Mouse (Mus musculus): ENCODE measurements at regions not wholly inside any gene's neighbourhood (a gene's known extent, or its start where the extent isn't known, plus 50 kb on each side); places are given as distances from the start of the nearest gene placed in this dataset.

DNA sequence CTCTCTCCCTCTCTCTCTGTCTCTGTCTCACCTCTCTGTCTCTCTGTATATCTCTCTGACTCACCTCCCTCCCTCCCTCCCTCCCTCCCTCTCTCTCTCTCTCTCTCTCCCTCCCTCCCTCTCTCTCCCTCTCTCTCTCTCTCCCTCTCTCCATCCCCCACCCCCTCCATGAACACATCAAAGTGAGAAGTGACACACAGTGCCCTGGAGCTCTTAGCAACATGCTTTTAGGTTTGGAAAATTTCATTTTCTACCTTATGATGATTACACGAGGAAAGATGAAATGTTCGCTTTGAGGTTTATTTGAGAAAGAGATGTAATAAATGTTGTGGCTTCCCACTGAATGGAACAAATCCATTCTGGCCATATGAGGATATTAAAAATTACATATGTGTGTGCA lies 95.6 kb upstream of the Smarca2 start:
- Histone ChIP-seq H3K4me3 (ENCODE audit: low read length) (no peak overlapping the region), H3K27ac (ENCODE audit: low read length) (no peak overlapping the region), H3K9ac (replicated peaks; ENCODE audit: low read length) (no peak overlapping the region), H3K9me3 (ENCODE audit: low read length) (peaks cover 5% of the 10 kb centered on the region; the same call in 1 of the 2 replicates), H3K4me2 (replicated peaks; ENCODE audit: low read depth, low read length) (no peak overlapping the region), H3K4me1 (ENCODE audit: insufficient read depth, low read length) (no peaks in the 10 kb centered on the region), H3K27me3 (ENCODE audit: insufficient read depth, low read length) (no peaks in the 10 kb centered on the region), H3K36me3 (ENCODE audit: insufficient read depth, low read length) (no peaks in the 10 kb centered on the region)
- 84% methylated on average over 2 of the region's 2 CpGs for WGBS
- ATAC-seq (ENCODE audit: low FRiP score, low TSS enrichment) = no peak

DNA sequence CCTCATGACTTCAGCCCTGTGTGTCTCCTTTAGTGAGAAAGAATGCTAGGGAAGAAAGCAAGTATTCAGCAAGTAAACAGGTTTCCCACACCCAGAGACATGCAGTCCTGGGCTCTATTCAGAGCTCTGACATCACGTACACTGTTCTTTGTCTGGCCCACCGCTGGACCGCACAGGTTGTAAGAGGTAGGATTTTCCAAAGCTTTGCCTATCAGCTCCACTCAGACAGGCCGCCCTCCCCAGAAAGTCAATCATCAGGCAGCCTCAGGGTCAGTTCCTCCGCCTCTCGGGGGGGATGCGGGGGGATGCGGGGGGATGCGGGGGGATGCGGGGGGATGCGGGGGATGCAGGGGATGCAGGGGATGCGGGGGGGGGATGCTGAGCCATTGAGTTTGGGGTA lies 94.7 kb upstream of the Smarca2 start:
- no peak for ATAC-seq (ENCODE audit: low FRiP score, low TSS enrichment)
- H3K4me2 ChIP-seq (replicated peaks; ENCODE audit: low read depth, low read length) = no peak overlapping the region
- no peak overlapping the region for H3K4me3 ChIP-seq (ENCODE audit: low read length)
- no peaks in the 10 kb centered on the region for H3K36me3 ChIP-seq (ENCODE audit: insufficient read depth, low read length)
- WGBS = 64% methylated on average over 10 of the region's 12 CpGs
- no peak overlapping the region for H3K9ac ChIP-seq (replicated peaks; ENCODE audit: low read length)
- H3K27ac ChIP-seq (ENCODE audit: low read length) = no peak overlapping the region
- H3K4me1 ChIP-seq (ENCODE audit: insufficient read depth, low read length) = no peaks in the 10 kb centered on the region
- no peaks in the 10 kb centered on the region for H3K27me3 ChIP-seq (ENCODE audit: insufficient read depth, low read length)
- H3K9me3 ChIP-seq (ENCODE audit: low read length) = peaks cover 3% of the 10 kb centered on the region; the same call in 1 of the 2 replicates

DNA sequence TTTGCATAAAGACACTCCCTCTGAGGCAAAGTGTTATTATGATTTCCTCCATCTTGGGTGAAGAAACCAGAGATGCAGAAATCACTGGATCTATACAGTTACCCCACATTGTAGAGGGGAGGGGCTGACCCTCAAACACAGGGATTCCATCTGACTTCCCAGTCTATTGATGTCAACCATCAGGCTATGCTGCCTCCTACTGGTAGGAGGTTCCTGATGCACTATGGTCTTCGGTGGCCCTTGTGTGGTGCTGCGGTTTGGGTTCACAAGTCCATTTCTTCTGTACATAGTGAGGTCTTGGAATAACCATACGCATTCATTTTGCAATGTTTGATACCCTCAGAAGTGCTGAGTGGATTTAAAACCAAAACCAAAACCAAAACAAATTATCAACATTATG lies 94.0 kb upstream of the Smarca2 start:
- H3K36me3 ChIP-seq (ENCODE audit: insufficient read depth, low read length) = no peaks in the 10 kb centered on the region
- no peak overlapping the region for H3K4me2 ChIP-seq (replicated peaks; ENCODE audit: low read depth, low read length)
- H3K27me3 ChIP-seq (ENCODE audit: insufficient read depth, low read length) = no peaks in the 10 kb centered on the region
- H3K9me3 ChIP-seq (ENCODE audit: low read length) = no peaks in the 10 kb centered on the region
- no peak for ATAC-seq (ENCODE audit: low FRiP score, low TSS enrichment)
- no peak overlapping the region for H3K9ac ChIP-seq (replicated peaks; ENCODE audit: low read length)
- H3K4me3 ChIP-seq (ENCODE audit: low read length) = no peak overlapping the region
- WGBS = 91% methylated on average over 3 of the region's 3 CpGs
- no peak overlapping the region for H3K27ac ChIP-seq (ENCODE audit: low read length)
- no peaks in the 10 kb centered on the region for H3K4me1 ChIP-seq (ENCODE audit: insufficient read depth, low read length)

DNA sequence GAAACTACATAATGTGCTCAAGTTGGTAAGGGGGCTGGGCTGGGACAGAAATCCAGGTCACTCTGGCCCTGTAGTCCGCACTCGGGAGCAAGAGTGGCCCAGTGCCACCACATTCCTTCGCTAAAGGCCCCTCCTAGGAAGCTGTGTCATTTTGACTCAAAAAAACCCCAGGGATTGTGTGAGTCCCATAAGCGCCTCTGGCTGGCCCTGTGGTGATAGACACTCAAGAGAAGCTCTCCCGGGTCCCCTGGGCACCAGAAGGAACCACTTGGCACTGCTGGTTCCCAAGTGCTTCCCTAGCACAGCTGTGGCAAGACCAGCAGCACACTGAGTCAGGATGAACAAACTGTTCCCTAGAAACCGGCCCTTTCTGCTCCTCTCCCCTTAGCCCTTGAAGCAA lies 93.1 kb upstream of the Smarca2 start:
- 85% methylated on average over 6 of the region's 6 CpGs for WGBS
- no peaks in the 10 kb centered on the region for H3K36me3 ChIP-seq (ENCODE audit: insufficient read depth, low read length)
- no peaks in the 10 kb centered on the region for H3K27me3 ChIP-seq (ENCODE audit: insufficient read depth, low read length)
- H3K27ac ChIP-seq (ENCODE audit: low read length) = no peak overlapping the region
- ATAC-seq (ENCODE audit: low FRiP score, low TSS enrichment) = no peak
- H3K9me3 ChIP-seq (ENCODE audit: low read length) = no peaks in the 10 kb centered on the region
- no peak overlapping the region for H3K9ac ChIP-seq (replicated peaks; ENCODE audit: low read length)
- H3K4me1 ChIP-seq (ENCODE audit: insufficient read depth, low read length) = no peaks in the 10 kb centered on the region
- H3K4me2 ChIP-seq (replicated peaks; ENCODE audit: low read depth, low read length) = no peak overlapping the region
- no peak overlapping the region for H3K4me3 ChIP-seq (ENCODE audit: low read length)

DNA sequence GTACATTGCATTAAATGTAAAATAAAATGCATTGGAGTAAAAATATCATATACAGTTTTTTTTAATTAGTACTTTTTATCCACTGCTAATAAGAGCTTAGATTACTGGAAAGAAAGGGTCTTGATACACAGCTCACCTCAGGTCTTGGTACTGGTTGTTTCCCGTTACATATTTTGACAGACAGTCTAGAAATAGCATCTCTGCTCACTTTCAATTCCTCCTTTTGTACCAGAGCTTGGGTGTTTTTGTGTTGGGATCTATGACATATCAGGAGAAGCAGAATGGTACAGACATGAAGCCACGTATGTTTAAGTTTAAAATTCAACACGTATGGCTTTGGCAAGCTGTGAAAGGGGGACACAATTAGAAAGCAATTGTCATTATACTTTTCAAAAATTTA lies 80.3 kb upstream of the Smarca2 start:
- ATAC-seq (ENCODE audit: low FRiP score, low TSS enrichment) = no peak
- 90% methylated on average over 3 of the region's 3 CpGs for WGBS

DNA sequence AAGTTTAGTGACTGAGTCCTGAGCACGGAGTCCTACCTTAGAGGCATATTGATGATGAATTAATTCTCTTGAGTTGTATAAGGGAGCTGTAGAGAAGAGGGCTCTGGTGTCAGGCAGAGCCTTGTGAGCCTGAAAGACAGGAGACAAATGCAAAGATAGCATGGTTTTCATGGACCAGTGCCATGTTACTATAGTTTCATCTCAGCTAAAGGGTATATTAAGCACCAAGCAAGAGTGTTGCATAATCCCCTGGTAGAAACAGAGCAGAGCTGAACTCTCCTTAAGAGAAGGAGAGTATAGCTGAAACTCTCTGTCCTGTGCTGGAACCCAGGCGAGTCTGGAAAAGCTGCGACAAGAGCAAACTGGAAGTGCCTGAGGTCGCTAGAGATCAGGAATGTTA lies 73.5 kb upstream of the Smarca2 start:
- Histone ChIP-seq H3K4me3 (ENCODE audit: low read length) (no peak overlapping the region), H3K9ac (replicated peaks; ENCODE audit: low read length) (no peak overlapping the region), H3K4me2 (replicated peaks; ENCODE audit: low read depth, low read length) (no peak overlapping the region), H3K27ac (ENCODE audit: low read length) (no peak overlapping the region), H3K4me1 (ENCODE audit: insufficient read depth, low read length) (0 out of 2 replicates have a peak, but pooled peaks cover 5% of the 10 kb centered on the region), H3K9me3 (ENCODE audit: low read length) (no peaks in the 10 kb centered on the region), H3K36me3 (ENCODE audit: insufficient read depth, low read length) (no peaks in the 10 kb centered on the region), H3K27me3 (ENCODE audit: insufficient read depth, low read length) (no peaks in the 10 kb centered on the region)
- 81% methylated on average over 4 of the region's 4 CpGs for WGBS
- ATAC-seq (ENCODE audit: low FRiP score, low TSS enrichment) = no peak

More for the DNA sequence above, 80.3 kb upstream of the Smarca2 start:
- no peak overlapping the region for H3K9ac ChIP-seq (replicated peaks; ENCODE audit: low read length)
- H3K36me3 ChIP-seq (ENCODE audit: insufficient read depth, low read length) = no peaks in the 10 kb centered on the region
- no peak overlapping the region for H3K27ac ChIP-seq (ENCODE audit: low read length)
- no peaks in the 10 kb centered on the region for H3K4me1 ChIP-seq (ENCODE audit: insufficient read depth, low read length)
- H3K4me3 ChIP-seq (ENCODE audit: low read length) = no peak overlapping the region
- H3K9me3 ChIP-seq (ENCODE audit: low read length) = no peaks in the 10 kb centered on the region
- H3K4me2 ChIP-seq (replicated peaks; ENCODE audit: low read depth, low read length) = no peak overlapping the region
- H3K27me3 ChIP-seq (ENCODE audit: insufficient read depth, low read length) = no peaks in the 10 kb centered on the region

DNA sequence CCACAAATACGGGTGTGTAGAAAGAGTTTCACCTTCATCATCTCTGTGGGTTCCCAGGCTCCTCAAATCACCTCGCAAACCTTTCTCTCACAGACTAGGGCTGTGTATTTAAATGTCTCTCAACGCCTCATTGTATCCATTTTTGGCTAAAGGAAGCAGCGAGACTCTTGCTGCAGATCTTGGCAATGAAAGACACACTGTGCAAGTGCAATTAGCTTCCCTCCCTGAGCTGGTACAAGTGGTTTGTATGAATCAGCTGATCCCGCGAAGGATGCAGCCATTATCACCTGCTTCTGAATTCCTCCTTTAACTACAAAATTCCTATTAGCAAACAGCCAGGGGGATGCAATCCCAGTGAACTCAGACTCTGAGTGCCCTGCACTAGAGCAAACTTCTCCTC lies 72.3 kb upstream of the Smarca2 start:
- WGBS = 66% methylated on average over 6 of the region's 6 CpGs
- Histone ChIP-seq H3K36me3 (ENCODE audit: insufficient read depth, low read length) (no peaks in the 10 kb centered on the region), H3K4me2 (replicated peaks; ENCODE audit: low read depth, low read length) (no peak overlapping the region), H3K27me3 (ENCODE audit: insufficient read depth, low read length) (no peaks in the 10 kb centered on the region), H3K9me3 (ENCODE audit: low read length) (no peaks in the 10 kb centered on the region), H3K4me1 (ENCODE audit: insufficient read depth, low read length) (0 out of 2 replicates have a peak, but pooled peaks cover 5% of the 10 kb centered on the region), H3K9ac (replicated peaks; ENCODE audit: low read length) (no peak overlapping the region), H3K4me3 (ENCODE audit: low read length) (no peak overlapping the region), H3K27ac (ENCODE audit: low read length) (no peak overlapping the region)
- ATAC-seq (ENCODE audit: low FRiP score, low TSS enrichment) = no peak

DNA sequence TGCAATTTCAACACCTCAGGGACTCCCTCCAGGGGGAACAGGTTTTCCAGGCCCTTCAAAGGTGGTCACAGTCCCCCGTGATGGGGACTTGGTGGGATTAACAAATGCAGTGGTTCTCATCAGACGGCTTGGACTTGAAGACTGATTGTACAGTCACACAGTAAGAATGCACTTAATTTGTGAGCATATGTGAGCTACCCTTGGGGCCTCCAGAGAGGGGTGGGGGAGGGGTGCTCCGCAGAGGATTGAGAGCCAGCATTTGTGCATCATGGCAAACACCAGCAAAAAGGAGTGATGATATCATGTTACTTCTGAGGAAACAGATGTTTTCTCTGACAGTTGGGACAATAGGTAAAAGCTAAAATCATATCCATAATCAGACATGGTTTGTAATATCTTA lies 59.2 kb upstream of the Smarca2 start:
- no peak overlapping the region for H3K4me2 ChIP-seq (replicated peaks; ENCODE audit: low read depth, low read length)
- no peak overlapping the region for H3K4me3 ChIP-seq (ENCODE audit: low read length)
- ATAC-seq (ENCODE audit: low FRiP score, low TSS enrichment) = no peak
- no peaks in the 10 kb centered on the region for H3K4me1 ChIP-seq (ENCODE audit: insufficient read depth, low read length)
- 47% methylated on average over 3 of the region's 3 CpGs for WGBS
- 0 out of 2 replicates have a peak, but pooled peaks cover 7% of the 10 kb centered on the region for H3K9me3 ChIP-seq (ENCODE audit: low read length)
- no peaks in the 10 kb centered on the region for H3K36me3 ChIP-seq (ENCODE audit: insufficient read depth, low read length)
- no peaks in the 10 kb centered on the region for H3K27me3 ChIP-seq (ENCODE audit: insufficient read depth, low read length)
- no peak overlapping the region for H3K27ac ChIP-seq (ENCODE audit: low read length)
- no peak overlapping the region for H3K9ac ChIP-seq (replicated peaks; ENCODE audit: low read length)

DNA sequence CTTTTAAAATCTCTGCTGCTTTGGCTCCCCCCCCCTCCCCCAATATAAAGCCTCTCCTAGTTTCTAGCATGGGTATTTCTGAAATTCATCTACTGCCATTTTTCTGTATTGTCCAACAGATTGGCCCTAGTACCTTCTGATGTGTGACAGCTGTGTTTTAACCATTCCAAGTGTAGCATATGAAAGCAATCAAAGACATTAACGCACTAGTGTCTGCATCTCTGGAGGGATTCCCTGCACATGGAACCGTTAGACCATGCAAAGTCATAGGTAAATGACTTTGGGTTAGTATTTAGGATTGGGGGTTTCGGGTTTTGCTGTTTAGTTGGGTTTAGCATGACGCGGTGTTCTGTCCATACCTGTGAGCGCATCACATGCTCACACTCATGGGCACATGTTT lies 57.3 kb upstream of the Smarca2 start:
- no peak for ATAC-seq (ENCODE audit: low FRiP score, low TSS enrichment)
- 81% methylated on average over 6 of the region's 6 CpGs for WGBS
- H3K27ac ChIP-seq (ENCODE audit: low read length) = no peak overlapping the region

DNA sequence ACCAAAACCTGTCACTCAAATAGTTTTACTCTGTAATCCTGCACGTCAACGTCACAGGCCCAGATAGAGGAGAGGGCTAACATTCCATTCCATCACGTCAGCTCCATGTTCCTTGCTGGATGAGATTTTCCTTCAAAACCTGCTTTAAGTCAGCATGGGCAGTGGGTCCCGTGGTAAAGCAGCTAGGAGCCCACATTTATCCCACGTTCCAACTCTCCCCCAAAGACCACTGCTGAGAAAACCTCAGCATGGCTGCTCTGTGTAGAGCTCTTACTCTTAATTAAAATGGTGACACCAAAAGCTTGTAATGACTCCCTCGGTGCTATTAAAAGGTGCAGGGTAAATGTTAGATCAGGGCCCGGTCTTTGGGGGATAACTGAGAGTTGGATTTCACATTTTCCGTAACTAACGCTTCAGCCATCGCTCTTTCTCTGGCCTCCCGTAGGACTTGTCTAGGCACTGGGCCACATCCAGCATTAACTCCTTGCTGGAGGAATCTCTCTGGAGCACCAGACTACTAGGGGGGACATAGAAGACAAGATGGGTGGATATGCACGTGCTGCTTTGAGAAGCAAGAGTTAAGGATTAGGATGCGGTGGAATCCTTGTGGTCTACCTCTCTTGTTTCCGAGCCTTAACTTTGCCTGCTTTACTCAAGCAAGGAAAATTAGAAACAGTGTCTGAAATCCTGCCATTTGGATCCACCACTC lies 56.1 kb upstream of the Smarca2 start:
- Histone ChIP-seq H3K4me2 (replicated peaks; ENCODE audit: low read depth, low read length) (no peak overlapping the region), H3K4me1 (ENCODE audit: insufficient read depth, low read length) (no peaks in the 10 kb centered on the region), H3K9ac (replicated peaks; ENCODE audit: low read length) (no peak overlapping the region), H3K27me3 (ENCODE audit: insufficient read depth, low read length) (no peaks in the 10 kb centered on the region), H3K36me3 (ENCODE audit: insufficient read depth, low read length) (no peaks in the 10 kb centered on the region), H3K4me3 (ENCODE audit: low read length) (no peak overlapping the region), H3K9me3 (ENCODE audit: low read length) (no peaks in the 10 kb centered on the region), H3K27ac (ENCODE audit: low read length) (no peak overlapping the region)
- ATAC-seq (ENCODE audit: low FRiP score, low TSS enrichment) = no peak
- WGBS = 75% methylated on average over 14 of the region's 14 CpGs

More for the DNA sequence above, 57.3 kb upstream of the Smarca2 start:
- no peak overlapping the region for H3K9ac ChIP-seq (replicated peaks; ENCODE audit: low read length)
- no peaks in the 10 kb centered on the region for H3K9me3 ChIP-seq (ENCODE audit: low read length)
- no peak overlapping the region for H3K4me2 ChIP-seq (replicated peaks; ENCODE audit: low read depth, low read length)
- no peak overlapping the region for H3K4me3 ChIP-seq (ENCODE audit: low read length)
- H3K36me3 ChIP-seq (ENCODE audit: insufficient read depth, low read length) = no peaks in the 10 kb centered on the region
- no peaks in the 10 kb centered on the region for H3K27me3 ChIP-seq (ENCODE audit: insufficient read depth, low read length)
- no peaks in the 10 kb centered on the region for H3K4me1 ChIP-seq (ENCODE audit: insufficient read depth, low read length)
